Mouse (Mus musculus): Measurements from ENCODE around the gene Hinfp.

GRCm38 (mm10) chr9:44283183-44283582 is 22.3 kb downstream of the Hinfp start:
- TF ChIP-seq POLR2A (IDR thresholded peaks at IDR 0.05; ENCODE audit: borderline replicate concordance, extremely low read depth, insufficient read depth, insufficient read length, poor library complexity, severe bottlenecking) (no peak), CTCF (IDR thresholded peaks at IDR 0.05; ENCODE audit: borderline replicate concordance, extremely low read depth, insufficient read depth, insufficient read length) (no peak)
